Mouse (Mus musculus) ovary, postnatal 14 days (tissue): Measurements from ENCODE around the gene Tmem206.

ENCODE experiments used
- DNase-seq: peaks from one replicate; pipeline ENCODE4 v3.0.0; 2022; ENCODE audit warnings: low spot score

Gene Tmem206

DNA sequence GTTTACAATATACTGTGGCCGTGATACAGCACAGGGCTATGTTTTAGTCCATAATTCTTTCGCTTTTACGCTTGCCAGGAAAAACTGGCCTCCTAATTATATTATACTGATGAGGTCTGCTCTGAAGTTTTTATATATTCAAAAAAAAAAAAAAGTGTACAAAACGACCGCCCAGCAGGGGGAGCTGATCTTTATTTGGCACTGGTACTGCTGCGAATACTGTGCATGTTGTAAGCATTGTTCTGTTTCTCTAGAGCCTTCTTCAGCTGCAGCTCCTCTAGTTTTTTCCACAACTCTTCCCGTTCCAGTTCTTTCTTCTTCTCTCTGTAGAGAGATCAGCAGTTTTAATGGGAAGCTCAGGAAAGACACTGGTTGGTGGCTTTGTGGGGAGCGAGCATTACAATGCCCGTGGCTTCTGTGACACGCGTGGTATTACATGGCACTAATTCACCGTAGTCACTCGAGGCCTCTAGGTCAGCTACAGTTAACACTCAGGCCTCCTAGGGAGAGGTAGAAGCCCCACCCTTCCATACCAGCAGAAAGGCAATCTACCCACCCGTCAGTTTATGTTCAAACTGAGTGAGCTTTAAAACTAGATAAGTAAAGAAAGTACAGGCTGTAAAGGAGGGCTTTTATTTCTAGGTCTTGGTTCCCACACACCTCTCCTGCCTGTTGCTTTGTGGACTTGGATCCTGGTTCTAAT is 27.2 kb downstream of the Tmem206 start:
- peak; percentile 41 for DNase-seq

GRCm38 (mm10) chr1:191353836-191354235 is 28.1 kb downstream of the Tmem206 start:
- DNase-seq = no peak

DNA sequence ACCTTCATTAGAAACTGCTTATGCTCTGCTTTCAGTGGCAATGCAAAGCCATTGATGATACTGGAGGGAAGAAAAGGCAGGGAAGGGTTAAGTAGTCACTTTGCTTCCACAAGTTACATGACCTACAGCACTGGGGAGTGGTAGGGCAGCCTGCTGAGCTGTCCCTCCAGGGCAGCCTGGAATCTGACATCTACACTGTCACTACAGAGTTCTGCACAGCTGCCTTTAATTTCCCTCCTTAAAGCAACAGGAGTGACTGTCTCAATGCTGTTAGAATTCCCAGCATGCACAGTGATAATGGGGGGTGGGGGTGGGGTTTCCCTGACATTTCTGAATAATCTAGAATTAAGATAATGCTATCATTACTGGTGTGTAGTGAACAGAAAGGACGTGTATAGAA is 31.2 kb downstream of the Tmem206 start:
- DNase-seq = no peak

- no peak for DNase-seq
Observed at GRCm38 (mm10) chr1:191359478-191359877, 33.8 kb downstream of the Tmem206 start.

DNA sequence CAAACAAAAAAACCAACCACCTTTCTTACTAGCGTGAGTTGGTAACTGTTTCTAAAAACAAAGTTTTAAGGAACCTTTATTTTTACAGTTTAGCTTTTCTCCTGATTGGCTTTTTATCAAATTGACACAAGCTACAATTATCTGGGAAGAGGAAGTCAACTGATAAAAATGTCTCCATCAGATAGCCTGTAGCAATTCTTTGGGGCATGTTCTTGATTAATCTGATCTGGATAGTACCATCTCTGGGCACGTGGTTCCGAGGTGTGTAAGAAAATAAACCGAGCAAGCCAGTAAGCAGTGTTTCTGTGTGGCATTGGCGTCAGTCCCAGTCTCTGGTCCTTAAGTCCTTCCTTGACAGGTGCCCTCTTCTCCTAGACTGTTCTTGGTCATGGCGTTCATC is 36.7 kb downstream of the Tmem206 start:
- DNase-seq = no peak

DNA sequence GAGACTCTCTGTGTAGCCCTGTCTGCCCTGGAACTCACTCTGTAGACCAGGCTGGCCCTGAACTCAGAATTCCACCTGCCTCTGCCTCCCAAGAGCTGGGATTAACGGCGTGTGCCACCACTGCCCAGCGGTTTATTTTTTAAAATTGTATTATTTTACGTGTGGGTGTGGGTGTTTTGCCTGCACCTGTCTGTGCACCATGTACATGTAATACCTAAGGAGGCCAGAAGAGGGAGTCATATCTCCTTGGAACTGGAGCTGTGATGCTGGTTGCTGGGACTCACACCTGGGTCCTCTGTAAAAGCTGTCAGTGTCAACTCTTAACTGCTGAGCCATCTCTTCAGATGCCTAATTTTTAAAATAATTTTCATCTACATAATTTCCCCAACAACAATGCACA is 38.8 kb downstream of the Tmem206 start:
- no peak for DNase-seq

GRCm38 (mm10) chr1:191368193-191368592 is 42.5 kb downstream of the Tmem206 start:
- DNase-seq = no peak

- no peak for DNase-seq
Observed at GRCm38 (mm10) chr1:191369140-191369539, 43.4 kb downstream of the Tmem206 start.

- DNase-seq = no peak
Observed at GRCm38 (mm10) chr1:191374993-191375643, 49.4 kb downstream of the Tmem206 start.

DNA sequence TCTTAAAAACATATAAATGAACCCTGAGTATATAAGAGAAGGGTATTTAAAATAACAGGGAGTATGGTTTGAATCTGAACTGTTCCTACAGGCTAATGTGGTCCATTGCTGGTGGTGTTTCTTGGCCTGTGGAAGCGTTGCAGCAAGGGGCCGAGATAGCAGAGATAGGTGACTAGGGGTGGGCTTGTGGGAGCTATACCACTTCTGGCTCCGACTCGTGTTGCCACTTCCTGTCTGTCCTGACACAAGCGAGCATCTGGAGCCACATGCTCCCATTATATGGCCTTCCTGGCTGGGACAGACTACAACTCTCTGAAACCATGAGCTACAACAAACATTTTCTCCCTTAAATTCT is 49.9 kb downstream of the Tmem206 start:
- DNase-seq = no peak

GRCm38 (mm10) chr1:191378080-191378479 is 52.4 kb downstream of the Tmem206 start:
- DNase-seq = no peak

- DNase-seq = no peak
Observed at GRCm38 (mm10) chr1:191380843-191381242, 55.1 kb downstream of the Tmem206 start.

- DNase-seq = no peak
Observed at GRCm38 (mm10) chr1:191381955-191382736, 56.4 kb downstream of the Tmem206 start.

DNA sequence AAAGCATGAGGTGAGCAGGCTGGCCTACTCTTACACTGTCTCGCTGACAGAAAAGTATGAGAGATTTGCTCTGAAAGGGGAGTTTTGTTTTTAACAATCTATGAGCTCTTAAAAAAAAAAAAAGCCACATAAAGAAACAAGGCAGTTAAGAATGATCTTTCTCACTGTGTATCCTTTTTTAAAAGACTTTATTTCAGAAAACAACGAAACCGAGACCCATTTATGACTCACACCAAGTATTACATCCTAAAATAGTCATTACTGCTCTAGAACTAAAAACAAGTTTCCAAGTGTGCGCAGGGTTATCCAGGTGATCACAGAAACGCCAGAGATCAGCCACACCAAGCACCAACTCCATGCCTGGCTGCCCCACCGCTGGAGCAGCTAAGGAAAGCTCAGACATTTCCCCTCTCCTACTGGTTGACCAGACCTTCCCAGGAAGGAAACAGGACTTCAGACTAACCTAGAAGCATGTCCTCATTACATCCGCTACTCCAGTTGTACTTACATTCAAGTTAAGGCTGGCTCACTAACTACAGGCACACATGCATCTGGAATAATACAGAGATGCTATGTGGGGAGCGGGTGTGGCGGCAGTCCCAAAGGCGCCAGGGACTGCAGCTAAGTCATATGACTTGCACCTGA is 59.2 kb downstream of the Tmem206 start:
- DNase-seq = no peak

- DNase-seq = peak; percentile 25
Observed at GRCm38 (mm10) chr1:191391311-191391710, 65.6 kb downstream of the Tmem206 start.

DNA sequence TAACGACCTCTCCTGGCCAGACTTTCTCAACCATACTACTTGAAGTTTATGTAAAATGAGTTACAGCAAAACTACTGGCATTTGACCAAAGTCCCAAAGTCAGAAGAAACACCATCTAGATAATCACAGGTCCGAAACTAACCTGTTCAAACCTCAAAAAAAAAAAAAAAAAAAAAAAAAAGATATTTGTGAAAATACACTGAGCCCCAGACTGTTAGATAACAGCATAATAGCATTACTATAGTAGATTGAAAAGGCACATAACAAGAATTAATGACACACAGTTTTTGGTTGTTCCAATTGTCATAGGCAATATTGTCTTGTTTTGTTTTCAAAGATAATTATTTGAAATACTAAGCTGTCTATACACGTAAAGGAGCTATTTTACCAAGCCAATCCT is 67.8 kb downstream of the Tmem206 start:
- no peak for DNase-seq

GRCm38 (mm10) chr1:191394126-191394525 is 68.4 kb downstream of the Tmem206 start:
- no peak for DNase-seq

GRCm38 (mm10) chr1:191395200-191395599 is 69.5 kb downstream of the Tmem206 start:
- no peak for DNase-seq

- peak; percentile 36 for DNase-seq
Observed at GRCm38 (mm10) chr1:191395871-191396433, 70.2 kb downstream of the Tmem206 start.

- DNase-seq = no peak
Observed at GRCm38 (mm10) chr1:191396446-191396845, 70.7 kb downstream of the Tmem206 start.

DNA sequence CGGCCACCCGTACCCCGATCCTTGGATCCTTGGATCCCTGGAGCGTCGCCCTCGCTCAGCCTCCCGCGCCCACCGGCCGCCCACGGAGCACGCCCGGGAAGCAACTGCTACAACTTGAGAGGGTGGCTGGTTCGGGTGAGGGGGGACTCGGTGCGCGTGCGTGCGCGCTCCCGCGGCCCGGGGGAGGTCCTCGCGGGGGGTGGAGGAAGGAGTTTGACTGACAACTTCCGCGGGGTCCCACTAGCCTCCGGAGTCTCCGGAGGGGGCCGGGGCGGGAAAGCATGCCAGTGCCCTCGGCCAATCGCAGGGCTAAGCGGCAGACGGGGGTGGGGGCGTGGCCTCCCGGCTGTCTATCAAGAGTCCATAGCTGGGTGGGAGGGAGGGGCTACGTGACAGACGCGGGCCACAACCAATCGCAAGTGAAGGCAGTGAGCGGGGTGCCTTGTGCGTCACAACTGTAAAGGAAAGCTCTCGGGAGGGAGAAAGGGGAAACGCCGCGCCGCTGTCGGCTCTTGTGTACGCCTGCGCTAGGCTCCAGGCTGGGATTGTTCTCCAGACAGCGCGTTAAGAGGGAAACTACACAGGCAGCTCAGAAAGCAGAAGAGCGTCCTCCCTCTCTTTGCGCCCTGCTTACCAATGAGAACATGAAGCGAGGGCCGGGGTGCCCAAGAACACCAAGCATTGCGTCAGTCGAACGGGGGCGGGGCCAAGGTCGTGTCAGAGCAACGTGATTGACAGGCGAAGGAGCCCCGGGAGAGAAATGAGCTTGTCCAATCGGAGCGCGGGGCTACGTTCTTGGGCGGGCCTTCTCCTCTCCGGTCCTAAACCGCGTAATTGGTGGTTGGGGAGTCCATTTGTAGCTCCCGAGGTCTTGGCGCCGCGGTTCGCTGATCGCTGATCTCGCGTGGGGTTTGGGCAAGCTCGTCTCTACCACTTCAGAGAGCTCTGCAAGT is 71.5 kb downstream of the Tmem206 start:
- DNase-seq = peak; percentile 98
